Mouse (Mus musculus): ENCODE measurements around the gene Ccdc175. TPM values are rescaled to one million over a fixed set of nuclear protein-coding genes. Genes with fewer than 3 reads are reported as not detected.

The Ccdc175 gene
- total RNA-seq (2021) = not detected
- long read RNA-seq, experiment 1 = 0 reads
- long read RNA-seq, experiment 2 = 0 reads

- no peak for DNase-seq (ENCODE audit: low spot score in 2 of 2)
Measured at GRCm38 (mm10) chr12:72184929-72185328, at the start of gene Ccdc175. TSS of gene Ccdc175 (minus strand) at chr12:72185029.

GRCm38 (mm10) chr12:72234151-72234550 is 49.3 kb upstream of the Ccdc175 start:
- DNase-seq (ENCODE audit: low spot score in 2 of 2) = no peak

DNA sequence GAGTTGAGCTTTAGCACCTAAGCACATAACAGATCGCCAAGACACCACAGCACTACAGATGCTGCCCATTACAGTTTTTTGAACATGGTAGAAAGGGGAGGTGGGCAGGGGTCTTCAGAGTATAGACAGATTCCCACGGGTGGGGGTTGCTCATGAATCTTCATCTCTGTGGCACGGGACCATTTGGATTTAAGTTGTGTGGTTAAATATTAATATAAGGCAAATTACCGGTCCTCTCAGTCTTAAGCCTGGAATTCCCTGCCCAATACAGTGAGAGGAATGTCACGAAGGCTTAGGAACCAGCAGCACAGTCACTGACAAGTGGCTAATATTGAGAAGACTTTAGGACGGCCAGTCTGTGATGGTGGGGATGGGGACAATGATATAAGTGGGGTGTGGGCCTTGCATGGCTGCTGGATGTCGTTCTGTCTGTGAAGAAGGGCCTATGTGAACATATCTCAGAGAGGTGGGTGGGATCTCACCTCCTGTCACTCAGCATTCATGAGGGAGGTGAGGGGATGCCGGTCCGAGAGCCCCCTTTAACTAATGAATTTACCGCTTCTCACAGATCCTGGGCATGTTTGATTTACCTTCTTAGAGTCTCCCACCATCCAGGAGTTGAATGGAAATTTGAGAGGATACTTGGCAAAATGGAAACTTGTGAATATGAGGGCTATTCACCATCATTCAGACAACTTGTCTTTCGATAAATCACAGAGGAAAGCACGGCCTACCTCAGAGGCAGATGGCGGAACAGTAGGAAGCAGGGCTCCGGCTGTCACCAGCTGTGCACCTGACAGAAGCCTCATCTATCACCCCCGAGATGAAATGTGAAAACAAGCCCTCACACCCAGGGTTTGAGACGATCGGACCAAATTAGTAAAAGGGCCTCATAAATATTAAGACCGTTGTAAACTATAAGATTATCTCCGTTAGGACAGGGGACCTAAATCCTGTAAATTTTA is 48.3 kb upstream of the Ccdc175 start:
- no peak for DNase-seq (ENCODE audit: low spot score in 2 of 2)

DNA sequence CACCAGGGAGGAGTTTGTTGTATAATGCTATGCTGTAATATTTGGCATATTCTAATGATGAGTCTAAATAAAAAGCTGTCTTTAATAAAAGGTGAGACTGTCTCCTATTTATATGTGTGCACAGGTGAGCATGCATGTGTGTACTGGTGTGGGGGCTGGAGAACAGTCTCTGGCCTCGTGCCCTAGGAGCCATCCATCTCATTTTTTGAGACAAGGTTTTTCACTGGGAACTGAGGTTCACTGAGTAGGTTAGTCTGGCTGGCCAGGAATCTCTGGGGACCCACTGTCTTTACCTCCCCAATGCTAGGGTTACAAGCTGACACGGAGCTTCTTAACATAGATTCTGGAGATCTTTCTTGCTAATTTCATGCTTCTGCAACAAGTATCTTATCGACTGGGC is 47.3 kb upstream of the Ccdc175 start:
- no peak for DNase-seq (ENCODE audit: low spot score in 2 of 2)

- no peak for DNase-seq (ENCODE audit: low spot score in 2 of 2)
Measured at GRCm38 (mm10) chr12:72229451-72230196, 44.8 kb upstream of the Ccdc175 start.

DNA sequence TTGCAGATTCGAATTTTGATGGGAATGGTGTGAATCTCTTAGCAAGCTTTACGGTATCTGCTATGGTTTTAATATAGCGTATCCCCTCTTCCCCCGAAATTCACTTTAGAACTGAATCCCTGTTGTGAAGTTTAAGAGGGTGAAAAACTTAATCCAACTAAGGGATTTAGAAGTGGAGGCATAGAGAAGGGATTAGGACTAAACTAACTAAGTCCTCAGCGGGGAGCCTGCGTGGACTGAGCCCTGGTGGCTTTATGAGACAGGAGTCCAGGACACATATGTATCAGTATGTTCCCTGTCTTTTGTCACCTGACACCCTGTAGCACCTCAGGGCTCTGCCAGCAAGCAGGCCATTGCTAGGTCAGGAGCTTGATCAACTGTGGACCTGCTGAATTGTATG is 42.9 kb upstream of the Ccdc175 start:
- DNase-seq (ENCODE audit: low spot score in 2 of 2) = no peak

GRCm38 (mm10) chr12:72225371-72225770 is 40.5 kb upstream of the Ccdc175 start:
- no peak for DNase-seq (ENCODE audit: low spot score in 2 of 2)

DNA sequence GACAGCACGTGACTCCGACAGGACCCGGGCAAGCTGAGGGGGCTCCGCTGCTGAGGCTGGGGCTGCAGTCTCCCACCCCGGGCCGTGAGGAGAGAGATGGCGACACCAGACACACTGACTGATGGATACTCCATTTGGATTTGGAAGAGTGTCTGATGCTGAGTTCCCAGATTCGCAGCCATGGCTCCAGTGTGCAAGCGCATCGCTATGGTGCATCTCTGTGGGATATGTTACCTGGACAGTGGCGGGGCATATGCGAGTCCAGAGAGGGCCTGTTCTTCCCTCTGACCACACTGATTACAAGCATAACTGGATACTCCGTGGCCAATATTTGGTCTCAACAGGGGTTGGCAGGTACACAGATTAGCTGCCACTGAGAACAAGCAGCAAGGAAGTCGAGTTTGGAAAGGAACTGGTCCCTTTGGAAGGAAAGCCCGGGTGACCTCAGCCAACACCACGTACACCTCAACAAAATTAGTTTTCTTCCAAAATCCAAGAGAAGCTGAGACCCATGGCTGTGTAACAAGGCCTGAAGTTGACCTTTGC is 38.8 kb upstream of the Ccdc175 start:
- no peak for DNase-seq (ENCODE audit: low spot score in 2 of 2)

GRCm38 (mm10) chr12:72213554-72213953 is 28.7 kb upstream of the Ccdc175 start:
- DNase-seq (ENCODE audit: low spot score in 2 of 2) = no peak

- DNase-seq (ENCODE audit: low spot score in 2 of 2) = no peak
Measured at GRCm38 (mm10) chr12:72200828-72201227, 16.0 kb upstream of the Ccdc175 start.

GRCm38 (mm10) chr12:72197925-72198486 is 13.2 kb upstream of the Ccdc175 start:
- DNase-seq (ENCODE audit: low spot score in 2 of 2) = no peak

GRCm38 (mm10) chr12:72197434-72197833 is 12.6 kb upstream of the Ccdc175 start:
- DNase-seq (ENCODE audit: low spot score in 2 of 2) = no peak

DNA sequence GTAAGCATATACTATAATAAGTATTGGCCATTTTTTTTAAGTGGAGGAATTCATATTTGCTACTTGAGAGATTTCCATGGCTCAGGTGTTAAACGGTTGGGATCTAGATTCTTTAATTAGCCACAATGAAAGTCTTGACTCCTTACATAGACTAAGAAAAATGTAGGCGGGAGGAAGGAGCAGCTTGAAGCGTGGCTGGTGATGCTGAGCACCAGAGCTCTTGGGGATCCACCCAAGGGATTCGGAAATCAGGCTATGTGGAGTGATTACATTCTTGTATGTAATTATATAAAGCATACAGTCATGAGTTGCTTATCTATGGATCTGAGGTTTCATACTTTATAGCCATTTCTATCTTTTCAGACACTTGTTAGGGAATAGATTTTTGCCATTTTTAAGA is 5.3 kb downstream of the Ccdc175 start:
- no peak for DNase-seq (ENCODE audit: low spot score in 2 of 2)

- no peak for DNase-seq (ENCODE audit: low spot score in 2 of 2)
Measured at GRCm38 (mm10) chr12:72178322-72178721, 6.5 kb downstream of the Ccdc175 start.

- DNase-seq (ENCODE audit: low spot score in 2 of 2) = no peak
Measured at GRCm38 (mm10) chr12:72158421-72158820, 26.4 kb downstream of the Ccdc175 start.

DNA sequence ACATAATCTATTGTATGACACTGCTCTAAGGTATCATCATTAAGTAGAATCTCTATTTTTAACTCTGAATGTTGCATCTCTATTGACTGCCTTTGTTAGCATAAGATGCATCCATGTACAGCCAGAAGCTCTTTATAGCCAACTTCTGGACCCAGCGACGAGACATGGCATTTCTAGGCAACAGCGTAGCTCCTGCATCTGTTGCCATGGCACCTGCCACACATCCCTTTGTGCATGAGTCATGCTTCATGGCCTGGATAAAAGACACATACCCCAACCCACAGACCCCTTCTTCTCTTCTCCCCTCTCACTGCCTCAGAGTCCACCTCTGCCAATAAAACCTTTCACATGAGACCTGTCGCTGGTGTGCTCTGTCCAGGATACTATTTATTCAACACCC is 34.0 kb downstream of the Ccdc175 start:
- DNase-seq (ENCODE audit: low spot score in 2 of 2) = no peak

- DNase-seq (ENCODE audit: low spot score in 2 of 2) = no peak
Measured at GRCm38 (mm10) chr12:72129203-72129602, 55.6 kb downstream of the Ccdc175 start.

GRCm38 (mm10) chr12:72115686-72116345 is 69.0 kb downstream of the Ccdc175 start:
- DNase-seq (ENCODE audit: low spot score in 2 of 2) = no peak

DNA sequence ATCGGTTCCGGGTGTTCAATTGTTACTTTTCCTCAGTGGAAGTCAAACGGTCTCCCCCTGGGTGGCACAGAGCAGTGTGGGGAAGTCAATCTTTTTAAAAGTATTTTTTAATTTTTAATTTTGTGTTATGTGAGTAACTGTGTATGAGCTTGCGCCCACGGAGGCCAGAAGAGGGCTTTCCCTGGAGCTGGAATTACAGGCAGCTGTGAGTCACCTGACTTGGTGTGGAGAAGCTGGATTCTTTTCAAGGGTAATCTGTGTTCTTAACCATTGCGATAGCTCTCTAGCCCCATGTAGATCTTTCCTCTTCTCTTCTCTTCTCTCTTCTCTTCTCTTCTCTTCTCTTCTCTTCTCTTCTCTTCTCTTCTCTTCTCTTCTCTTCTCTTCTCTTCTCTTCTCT is 69.7 kb downstream of the Ccdc175 start:
- DNase-seq (ENCODE audit: low spot score in 2 of 2) = no peak

DNA sequence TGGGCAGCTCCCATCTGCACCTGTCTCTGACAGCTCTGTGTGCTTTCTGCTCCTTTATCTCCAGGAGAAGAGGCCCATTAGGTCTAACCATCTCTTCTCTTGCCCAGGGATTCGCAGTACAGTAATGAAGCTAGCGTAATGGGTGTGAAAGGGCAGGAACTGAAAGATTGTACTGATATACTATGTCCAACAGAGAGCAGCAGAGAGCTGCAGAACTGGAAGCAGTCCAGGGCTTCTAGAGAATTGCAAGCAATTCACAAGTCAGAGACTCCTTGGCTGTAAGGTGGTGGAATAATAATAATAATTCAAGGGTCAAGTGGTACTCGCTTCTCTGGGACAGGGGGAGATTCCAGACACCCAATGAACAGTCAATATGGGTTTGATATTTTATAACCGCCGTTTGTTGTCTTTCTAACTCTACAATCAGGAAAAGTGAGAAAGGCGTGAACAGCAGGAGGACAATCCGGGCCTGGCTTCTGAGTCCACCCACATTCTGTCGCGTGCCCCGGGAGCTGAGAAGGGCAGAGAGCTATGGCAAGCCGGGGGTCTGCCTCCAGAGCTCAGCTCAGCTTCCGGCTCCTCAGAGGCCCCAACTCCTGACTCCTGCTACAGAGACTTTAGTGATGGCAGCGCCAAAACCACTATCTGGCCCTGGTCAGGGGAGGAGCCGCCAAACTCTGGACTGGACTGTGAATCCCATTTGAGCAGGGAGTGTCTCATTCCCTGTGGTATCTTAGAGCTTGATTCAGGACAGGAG is 80.1 kb downstream of the Ccdc175 start:
- DNase-seq (ENCODE audit: low spot score in 2 of 2) = peak; percentile 29 to 65

Data from gastrocnemius, postnatal 4 days (tissue).